Mouse (Mus musculus): ENCODE measurements around the gene Gm48552. TPM values are rescaled to one million over a fixed set of nuclear protein-coding genes. Genes with fewer than 3 reads are reported as not detected.
A peak's percentile ranks its signal among the peaks of the same experiment; 100 is the strongest.

Gene Gm48552
- polyA plus RNA-seq, 1 experiment from 2014 or later: 1.7 TPM

GRCm38 (mm10) chr10:81401521-81402226 is 12.9 kb downstream of the Gm48552 start:
- peak; percentile 86 for ATAC-seq (ENCODE audit: low read depth)
- Histone ChIP-seq H3K9me3 (ENCODE audit: control insufficient read depth, low read length) (no peaks in the 10 kb centered on the region), H3K9ac (ENCODE audit: low read length) (peak overlapping the region; percentile 60), H3K27me3 (ENCODE audit: control insufficient read depth, insufficient read depth, low read depth, low read length) (no peaks in the 10 kb centered on the region), H3K36me3 (ENCODE audit: control insufficient read depth, insufficient read depth, low read length) (peaks cover 49% of the 10 kb centered on the region), H3K4me1 (replicated peaks; ENCODE audit: control insufficient read depth, insufficient read depth, low read length) (peaks cover 35% of the 10 kb centered on the region), H3K4me2 (ENCODE audit: low read depth, low read length) (peak overlapping the region; percentile 51), H3K4me3 (ENCODE audit: low read length) (peak overlapping the region; percentile 25; the same call in 1 of the 2 replicates), H3K27ac (ENCODE audit: low read length) (peak overlapping the region; percentile 93)
- WGBS: 10% methylated on average over 18 of the region's 18 CpGs

- H3K4me1 ChIP-seq (replicated peaks; ENCODE audit: control insufficient read depth, insufficient read depth, low read length): peaks cover 41% of the 10 kb centered on the region
- peak overlapping the region; percentile 60 for H3K9ac ChIP-seq (ENCODE audit: low read length)
- H3K4me3 ChIP-seq (ENCODE audit: low read length): no peak overlapping the region; the same call in 1 of the 2 replicates
- no peaks in the 10 kb centered on the region for H3K9me3 ChIP-seq (ENCODE audit: control insufficient read depth, low read length)
- H3K36me3 ChIP-seq (ENCODE audit: control insufficient read depth, insufficient read depth, low read length): peaks cover 53% of the 10 kb centered on the region
- no peaks in the 10 kb centered on the region for H3K27me3 ChIP-seq (ENCODE audit: control insufficient read depth, insufficient read depth, low read depth, low read length)
- 23% methylated on average over 7 of the region's 7 CpGs for WGBS
- peak overlapping the region; percentile 51 for H3K4me2 ChIP-seq (ENCODE audit: low read depth, low read length)
- H3K27ac ChIP-seq (ENCODE audit: low read length): peak overlapping the region; percentile 93
- ATAC-seq (ENCODE audit: low read depth): peak; percentile 1; the same call in 1 of the 2 replicates
Measured at GRCm38 (mm10) chr10:81402227-81402765, 13.5 kb downstream of the Gm48552 start.

- Histone ChIP-seq H3K4me1 (replicated peaks; ENCODE audit: control insufficient read depth, insufficient read depth, low read length) (peaks cover 53% of the 10 kb centered on the region), H3K9me3 (ENCODE audit: control insufficient read depth, low read length) (no peaks in the 10 kb centered on the region), H3K36me3 (ENCODE audit: control insufficient read depth, insufficient read depth, low read length) (peaks cover 47% of the 10 kb centered on the region), H3K27me3 (ENCODE audit: control insufficient read depth, insufficient read depth, low read depth, low read length) (no peaks in the 10 kb centered on the region), H3K4me2 (ENCODE audit: low read depth, low read length) (no peak overlapping the region), H3K9ac (ENCODE audit: low read length) (peak overlapping the region; percentile 60), H3K4me3 (ENCODE audit: low read length) (no peak overlapping the region), H3K27ac (ENCODE audit: low read length) (peak overlapping the region; percentile 93)
- ATAC-seq (ENCODE audit: low read depth): no peak
- 66% methylated on average over 10 of the region's 10 CpGs for WGBS
Measured at GRCm38 (mm10) chr10:81403511-81403910, 14.7 kb downstream of the Gm48552 start.

- Histone ChIP-seq H3K4me1 (replicated peaks; ENCODE audit: control insufficient read depth, insufficient read depth, low read length) (peaks cover 58% of the 10 kb centered on the region), H3K4me3 (ENCODE audit: low read length) (no peak overlapping the region), H3K27me3 (ENCODE audit: control insufficient read depth, insufficient read depth, low read depth, low read length) (no peaks in the 10 kb centered on the region), H3K4me2 (ENCODE audit: low read depth, low read length) (no peak overlapping the region), H3K27ac (ENCODE audit: low read length) (no peak overlapping the region), H3K9me3 (ENCODE audit: control insufficient read depth, low read length) (no peaks in the 10 kb centered on the region), H3K9ac (ENCODE audit: low read length) (peak overlapping the region; percentile 7; the same call in 1 of the 2 replicates), H3K36me3 (ENCODE audit: control insufficient read depth, insufficient read depth, low read length) (peaks cover 47% of the 10 kb centered on the region)
- 29% methylated on average over 9 of the region's 9 CpGs for WGBS
- ATAC-seq (ENCODE audit: low read depth): no peak
Measured at GRCm38 (mm10) chr10:81404082-81404481, 15.3 kb downstream of the Gm48552 start.

- H3K4me1 ChIP-seq (replicated peaks; ENCODE audit: control insufficient read depth, insufficient read depth, low read length): peaks cover 62% of the 10 kb centered on the region
- ATAC-seq (ENCODE audit: low read depth): no peak
- no peak overlapping the region for H3K4me3 ChIP-seq (ENCODE audit: low read length)
- H3K27me3 ChIP-seq (ENCODE audit: control insufficient read depth, insufficient read depth, low read depth, low read length): no peaks in the 10 kb centered on the region
- H3K9ac ChIP-seq (ENCODE audit: low read length): no peak overlapping the region
- H3K9me3 ChIP-seq (ENCODE audit: control insufficient read depth, low read length): no peaks in the 10 kb centered on the region
- peaks cover 40% of the 10 kb centered on the region for H3K36me3 ChIP-seq (ENCODE audit: control insufficient read depth, insufficient read depth, low read length)
- peak overlapping the region; percentile 23; the same call in 1 of the 2 replicates for H3K4me2 ChIP-seq (ENCODE audit: low read depth, low read length)
- H3K27ac ChIP-seq (ENCODE audit: low read length): peak overlapping the region; percentile 33; the same call in 1 of the 2 replicates
- WGBS: 65% methylated on average over 18 of the region's 18 CpGs
Measured at GRCm38 (mm10) chr10:81404720-81405119, 15.9 kb downstream of the Gm48552 start.

- H3K4me3 ChIP-seq (ENCODE audit: low read length): no peak overlapping the region
- no peak for ATAC-seq (ENCODE audit: low read depth)
- 53% methylated on average over 13 of the region's 13 CpGs for WGBS
- peaks cover 68% of the 10 kb centered on the region for H3K4me1 ChIP-seq (replicated peaks; ENCODE audit: control insufficient read depth, insufficient read depth, low read length)
- no peak overlapping the region for H3K9ac ChIP-seq (ENCODE audit: low read length)
- H3K27ac ChIP-seq (ENCODE audit: low read length): no peak overlapping the region
- peaks cover 31% of the 10 kb centered on the region for H3K36me3 ChIP-seq (ENCODE audit: control insufficient read depth, insufficient read depth, low read length)
- no peaks in the 10 kb centered on the region for H3K9me3 ChIP-seq (ENCODE audit: control insufficient read depth, low read length)
- H3K4me2 ChIP-seq (ENCODE audit: low read depth, low read length): no peak overlapping the region
- no peaks in the 10 kb centered on the region for H3K27me3 ChIP-seq (ENCODE audit: control insufficient read depth, insufficient read depth, low read depth, low read length)
Measured at GRCm38 (mm10) chr10:81405588-81406201, 16.9 kb downstream of the Gm48552 start.

GRCm38 (mm10) chr10:81406504-81407440 is 18.0 kb downstream of the Gm48552 start:
- peak overlapping the region; percentile 8; the same call in 1 of the 2 replicates for H3K27ac ChIP-seq (ENCODE audit: low read length)
- peak overlapping the region; percentile 32; the same call in 1 of the 2 replicates for H3K9ac ChIP-seq (ENCODE audit: low read length)
- H3K36me3 ChIP-seq (ENCODE audit: control insufficient read depth, insufficient read depth, low read length): peaks cover 31% of the 10 kb centered on the region
- no peaks in the 10 kb centered on the region for H3K9me3 ChIP-seq (ENCODE audit: control insufficient read depth, low read length)
- H3K4me3 ChIP-seq (ENCODE audit: low read length): peak overlapping the region; percentile 21
- H3K4me1 ChIP-seq (replicated peaks; ENCODE audit: control insufficient read depth, insufficient read depth, low read length): peaks cover 73% of the 10 kb centered on the region
- no peaks in the 10 kb centered on the region for H3K27me3 ChIP-seq (ENCODE audit: control insufficient read depth, insufficient read depth, low read depth, low read length)
- ATAC-seq (ENCODE audit: low read depth): no peak
- peak overlapping the region; percentile 23 for H3K4me2 ChIP-seq (ENCODE audit: low read depth, low read length)
- WGBS: 46% methylated on average over 24 of the region's 24 CpGs

- 22% methylated on average over 31 of the region's 31 CpGs for WGBS
- peaks cover 31% of the 10 kb centered on the region for H3K36me3 ChIP-seq (ENCODE audit: control insufficient read depth, insufficient read depth, low read length)
- ATAC-seq (ENCODE audit: low read depth): peak; percentile 31; the same call in 1 of the 2 replicates
Measured at GRCm38 (mm10) chr10:81407539-81408423, 19.0 kb downstream of the Gm48552 start.

More at GRCm38 (mm10) chr10:81407539-81408423, 19.0 kb downstream of the Gm48552 start:
- Histone ChIP-seq H3K4me3 (ENCODE audit: low read length) (peak overlapping the region; percentile 21), H3K27me3 (ENCODE audit: control insufficient read depth, insufficient read depth, low read depth, low read length) (no peaks in the 10 kb centered on the region), H3K9ac (ENCODE audit: low read length) (peak overlapping the region; percentile 41; the same call in 1 of the 2 replicates), H3K4me2 (ENCODE audit: low read depth, low read length) (peak overlapping the region; percentile 23), H3K27ac (ENCODE audit: low read length) (peak overlapping the region; percentile 72), H3K9me3 (ENCODE audit: control insufficient read depth, low read length) (no peaks in the 10 kb centered on the region), H3K4me1 (replicated peaks; ENCODE audit: control insufficient read depth, insufficient read depth, low read length) (peaks cover 73% of the 10 kb centered on the region)

All from lung, embryonic 16.5 days (tissue).